Mouse (Mus musculus) heart, postnatal 0 days (tissue): ENCODE measurements around the gene Kcne1l.

Experiments
- CTCF ChIP-seq: IDR thresholded peaks from 2 replicates; pipeline ENCODE4 v1.5.1; 2016; ENCODE audit warnings: antibody characterized with exemption, control low read depth, low read depth
- EP300 ChIP-seq: IDR thresholded peaks from 2 replicates; pipeline ENCODE4 v1.6.1; 2016; ENCODE audit warnings: antibody characterized with exemption, low read depth

DNA sequence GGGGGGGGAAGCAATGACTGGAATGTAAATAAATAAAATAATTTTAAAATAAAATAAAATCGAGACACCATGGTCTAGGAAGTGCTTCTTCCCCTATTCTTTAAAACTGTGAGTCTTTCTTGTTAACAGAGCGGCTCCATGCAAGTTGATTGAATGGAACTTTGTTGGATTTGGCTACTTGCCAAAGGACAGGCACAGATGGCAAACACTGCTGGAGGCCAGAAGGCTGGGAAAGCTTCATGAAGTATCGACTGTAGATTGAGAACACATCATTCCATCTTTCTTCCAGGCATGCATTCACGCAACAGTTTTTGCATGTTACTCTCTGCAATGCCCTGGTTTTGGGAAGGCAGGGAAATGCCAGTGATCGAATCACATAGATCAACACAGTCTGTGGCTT, 4.3 kb upstream of the Kcne1l start:
- TF ChIP-seq EP300 (no peak), CTCF (no peak)
